Mouse (Mus musculus) frontal cortex, postnatal 14 days (tissue): Measurements from ENCODE around the gene Enox1.

Experiments
- DNase-seq, 2 experiments: peaks; one replicate each; pipeline ENCODE4 v3.0.0; 2022; ENCODE audit warnings: low spot score in 2 of 2

Gene Enox1

GRCm38 (mm10) chr14:77679877-77680276 is 523.3 kb downstream of the Enox1 start:
- no peak for DNase-seq

GRCm38 (mm10) chr14:77682888-77683555 is 526.5 kb downstream of the Enox1 start:
- no peak for DNase-seq

- DNase-seq, result no peak
Observed at GRCm38 (mm10) chr14:77689816-77690215, 533.3 kb downstream of the Enox1 start.

GRCm38 (mm10) chr14:77705006-77705405 is 548.4 kb downstream of the Enox1 start:
- DNase-seq, result no peak

- no peak for DNase-seq
Observed at GRCm38 (mm10) chr14:77706511-77707246, 550.1 kb downstream of the Enox1 start.

DNA sequence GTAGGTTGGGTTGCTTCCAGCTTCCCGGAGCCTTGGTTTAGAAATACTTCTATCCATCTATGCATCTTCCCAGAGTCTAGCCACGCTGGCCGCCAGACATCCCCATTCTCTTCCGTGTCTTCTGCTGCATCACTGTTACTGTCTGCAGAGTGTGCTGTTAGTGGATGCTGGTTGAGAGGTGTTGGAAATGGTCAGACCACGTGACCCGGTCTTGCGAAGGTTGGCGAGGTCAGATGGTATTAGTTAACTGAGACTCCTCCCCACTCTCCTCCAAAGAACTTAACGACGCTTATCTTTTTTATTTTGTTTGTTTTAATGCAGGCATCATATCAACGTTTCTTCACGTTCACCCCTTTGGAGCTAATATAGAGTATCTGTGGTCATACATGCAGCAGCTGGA is 550.7 kb downstream of the Enox1 start:
- no peak for DNase-seq

DNA sequence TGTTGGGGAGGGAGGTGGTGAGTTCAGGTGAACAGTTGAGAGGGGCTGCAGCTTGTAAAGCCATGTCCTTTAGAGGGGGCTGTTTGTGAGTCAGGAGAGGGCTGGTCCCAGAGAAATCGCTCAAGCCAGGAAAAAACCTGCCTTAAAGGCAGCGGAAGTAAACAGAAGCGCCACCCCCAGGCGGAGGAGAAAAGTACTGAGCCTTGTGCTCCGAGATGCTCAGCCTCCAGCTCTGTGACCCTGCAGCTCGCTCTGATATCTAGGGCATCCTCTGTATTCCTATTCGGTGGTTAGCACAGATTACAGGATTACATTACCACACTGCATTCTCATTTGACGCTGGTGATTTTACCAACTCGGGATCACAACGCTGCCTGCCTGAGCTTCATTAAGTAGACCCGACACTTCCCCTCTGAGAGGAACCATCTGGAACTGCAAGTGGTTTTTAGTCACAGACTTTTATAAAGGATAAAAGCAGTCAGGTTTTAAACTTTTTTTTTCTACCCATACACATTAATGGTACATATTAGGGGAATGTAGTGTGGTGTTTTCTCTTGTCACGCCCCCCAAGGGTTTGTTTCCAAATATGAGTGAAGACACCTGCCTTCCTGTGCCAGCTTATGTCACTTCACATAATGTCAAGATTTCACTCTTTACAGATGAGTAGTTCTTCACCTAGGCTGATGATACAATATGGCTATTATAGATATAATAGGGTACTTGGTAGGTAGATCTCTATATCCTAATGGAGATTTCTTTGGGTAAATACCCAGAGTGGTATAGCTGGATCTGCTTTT is 552.0 kb downstream of the Enox1 start:
- DNase-seq, result no peak

DNA sequence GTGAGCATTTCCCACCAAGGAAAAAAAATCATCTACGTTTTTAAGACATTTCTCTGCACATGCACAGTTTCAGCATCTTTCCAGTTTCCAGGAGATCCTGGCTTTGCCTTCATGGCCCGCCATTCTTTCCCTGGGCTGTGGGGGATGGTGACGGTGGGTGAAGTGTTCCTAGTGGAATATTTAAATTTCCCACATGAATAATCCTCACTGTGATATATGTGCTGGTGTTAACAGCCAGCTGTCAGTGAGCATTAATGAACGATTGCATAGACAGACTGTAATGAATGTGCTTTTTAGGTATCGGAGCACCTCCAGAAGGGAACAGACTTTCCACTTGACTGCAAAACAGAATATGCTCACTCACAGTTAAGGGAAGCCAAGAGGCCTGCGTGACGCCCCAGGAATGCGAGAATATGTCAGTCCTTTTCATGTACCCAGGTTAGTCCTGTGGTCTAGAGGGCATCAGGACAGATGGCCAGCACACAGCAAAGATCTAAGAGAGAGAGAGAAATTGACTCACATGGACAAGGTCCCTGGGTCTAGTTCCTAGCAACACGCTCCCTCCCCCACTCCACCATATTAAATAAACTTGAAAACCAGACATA is 558.5 kb downstream of the Enox1 start:
- DNase-seq, result no peak

GRCm38 (mm10) chr14:77716981-77717380 is 560.4 kb downstream of the Enox1 start:
- DNase-seq, result no peak

DNA sequence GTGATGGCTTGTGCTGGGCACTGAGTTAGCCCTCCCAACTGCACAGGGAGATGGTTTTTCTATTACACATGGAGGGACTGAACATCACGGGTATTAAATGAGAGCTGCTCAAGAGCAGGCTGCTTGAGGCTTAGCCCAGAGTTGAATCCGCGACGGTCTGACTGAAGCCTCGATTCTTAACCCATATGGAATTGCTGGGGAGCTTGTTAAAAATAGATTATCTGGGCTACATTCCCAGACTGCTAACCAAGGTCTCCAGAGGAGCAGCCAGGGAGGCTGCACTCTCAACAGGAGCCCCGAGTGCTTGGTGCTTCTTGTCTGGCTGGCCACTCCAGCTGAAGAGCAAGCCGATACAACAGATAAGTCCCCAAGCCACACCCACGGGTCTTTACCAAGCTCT is 562.3 kb downstream of the Enox1 start:
- DNase-seq, result no peak

DNA sequence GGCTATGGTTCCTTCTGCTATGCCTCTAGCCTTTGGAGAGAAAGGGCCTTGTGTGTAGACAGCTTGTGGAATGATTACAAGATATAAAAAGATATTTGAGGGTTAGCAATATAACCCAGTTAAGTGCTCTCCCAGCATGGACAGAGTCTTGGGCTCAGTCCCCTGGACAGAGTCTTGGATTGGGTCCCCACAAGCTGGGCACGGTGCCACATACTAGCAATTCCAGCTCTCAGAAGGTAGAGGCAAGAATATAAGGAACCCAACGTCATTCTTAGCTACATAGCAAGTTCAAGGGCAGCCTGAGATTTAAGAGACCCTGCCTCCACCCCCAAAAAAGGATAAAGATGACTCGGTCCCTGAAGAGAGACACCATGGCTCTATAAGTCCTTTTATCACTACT is 581.5 kb downstream of the Enox1 start:
- no peak for DNase-seq

- no peak for DNase-seq
Observed at GRCm38 (mm10) chr14:77738751-77739365, 582.3 kb downstream of the Enox1 start.

GRCm38 (mm10) chr14:77739376-77739775 is 582.8 kb downstream of the Enox1 start:
- DNase-seq, result no peak

GRCm38 (mm10) chr14:77744638-77745240 is 588.2 kb downstream of the Enox1 start:
- peak in 1 of 2 experiments; percentile 18 for DNase-seq

DNA sequence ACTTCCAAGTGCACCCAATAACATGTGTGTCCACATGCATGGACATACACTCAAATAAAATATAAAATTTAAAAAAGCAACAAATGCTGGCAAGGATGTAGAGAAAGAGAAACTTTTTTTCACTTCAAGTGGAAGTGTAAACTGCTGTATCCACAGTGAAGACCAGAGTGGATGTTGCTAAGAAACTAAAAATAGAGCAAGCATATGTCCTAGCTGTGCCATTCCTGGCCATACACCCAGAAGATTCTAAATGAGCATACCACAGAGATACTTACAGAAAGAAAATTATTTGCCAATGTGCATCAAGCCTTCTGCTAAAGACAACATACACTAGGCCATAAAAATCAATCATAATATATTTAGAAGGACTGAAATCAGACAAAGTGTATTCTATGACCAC is 592.4 kb downstream of the Enox1 start:
- DNase-seq, result no peak
